Mouse (Mus musculus): ENCODE data around the gene Dlx1. TPM values are rescaled to one million over a fixed set of nuclear protein-coding genes. Genes with fewer than 3 reads are reported as not detected.

Dlx1 gene
- total and polyA plus RNA-seq, 2 experiments from 2014 or later, result not detected

DNA sequence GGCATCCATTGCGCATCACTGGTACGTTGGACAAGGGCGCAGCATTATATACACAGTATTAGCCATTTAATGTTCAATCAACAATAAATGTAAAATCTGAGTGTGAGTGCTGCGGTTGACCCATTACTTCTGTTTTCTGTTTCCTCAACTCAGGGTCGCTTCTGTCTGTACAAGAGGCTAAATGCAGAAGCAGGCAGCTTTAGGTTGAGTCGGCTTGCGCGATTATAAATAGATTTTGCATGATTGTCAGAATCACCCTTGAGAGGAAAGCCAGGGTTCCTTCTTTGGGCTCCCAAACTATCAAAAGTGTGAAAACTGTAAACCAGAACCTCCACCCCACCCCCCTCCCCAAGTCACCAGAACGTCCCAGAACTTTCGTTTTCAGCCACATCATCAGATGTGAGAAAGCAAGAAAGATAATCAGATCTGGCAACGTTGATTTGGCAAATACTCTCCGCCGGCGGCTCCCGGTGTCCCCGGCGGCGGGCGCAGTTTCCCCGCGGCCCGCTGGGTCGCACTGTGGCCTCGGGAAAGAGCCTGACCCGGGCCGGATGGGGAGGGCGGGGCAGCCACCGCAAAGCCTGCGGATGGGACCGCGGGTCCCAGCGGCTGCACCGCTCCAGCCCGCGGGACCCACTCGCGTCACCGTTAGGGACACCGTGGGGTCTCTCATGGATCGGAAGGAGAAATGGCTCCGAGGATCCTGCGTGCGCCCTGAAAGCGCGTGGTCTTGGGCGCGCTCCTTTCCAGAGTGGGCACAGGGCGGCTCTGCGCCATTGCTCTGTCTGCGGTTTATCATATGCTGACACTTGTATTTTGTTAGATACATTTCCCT, 52.9 kb downstream of the Dlx1 start:
- Histone ChIP-seq H3K9me3 (replicated peaks; ENCODE audit: control insufficient read depth, low read length) (0 out of 2 replicates have a peak, but pooled peaks cover 6% of the 10 kb centered on the region), H3K4me2 (ENCODE audit: low read depth, low read length) (peak overlapping the region; percentile 80), H3K9ac (replicated peaks; ENCODE audit: low read depth, low read length) (0 out of 2 replicates have a peak overlapping the region, but pooled peaks have one; percentile 4), H3K4me1 (ENCODE audit: control insufficient read depth, insufficient read depth) (no peaks in the 10 kb centered on the region), H3K27ac (ENCODE audit: low read depth) (no peak overlapping the region), H3K4me3 (ENCODE audit: low read depth, low read length) (peak overlapping the region; percentile 55), H3K36me3 (replicated peaks; ENCODE audit: control insufficient read depth, insufficient read depth, low read length) (no peaks in the 10 kb centered on the region), H3K27me3 (ENCODE audit: control insufficient read depth, insufficient read depth, low read length) (no peaks in the 10 kb centered on the region)
- no peak for TF ChIP-seq EP300 (IDR thresholded peaks at IDR 0.05; ENCODE audit: low read depth)
- TF ChIP-seq CTCF (IDR thresholded peaks at IDR 0.05; ENCODE audit: low read depth), result peak; percentile 55
- ATAC-seq (ENCODE audit: insufficient read depth, low read depth), result peak; percentile 86
- WGBS, result 8% methylated on average over 50 of the region's 50 CpGs
- DNase-seq (ENCODE audit: low spot score), result peak; percentile 29

DNA sequence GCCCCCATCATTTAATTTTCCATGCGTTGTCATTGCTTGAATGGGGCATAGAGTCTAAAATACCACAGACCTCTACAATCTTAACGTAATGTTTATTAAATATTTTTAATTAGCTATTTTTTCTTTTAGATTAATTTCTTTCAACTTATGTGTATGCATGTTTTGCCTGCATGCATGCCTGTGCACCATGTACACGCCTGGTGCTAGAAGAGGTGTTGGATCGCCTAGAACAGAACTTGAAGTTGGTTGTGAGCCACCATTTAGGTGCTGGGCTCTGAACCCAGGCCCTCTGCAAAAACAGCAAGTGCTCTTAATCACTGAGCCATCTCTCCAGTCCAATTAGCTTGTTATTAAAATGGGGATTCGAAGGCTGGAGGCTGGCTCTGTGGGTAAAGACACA, 53.6 kb downstream of the Dlx1 start:
- DNase-seq (ENCODE audit: low spot score), result no peak
- TF ChIP-seq EP300 (IDR thresholded peaks at IDR 0.05; ENCODE audit: low read depth), result no peak
- ATAC-seq (ENCODE audit: insufficient read depth, low read depth), result no peak
- Histone ChIP-seq H3K9ac (replicated peaks; ENCODE audit: low read depth, low read length) (no peak overlapping the region), H3K4me3 (ENCODE audit: low read depth, low read length) (peak overlapping the region; percentile 55), H3K36me3 (replicated peaks; ENCODE audit: control insufficient read depth, insufficient read depth, low read length) (no peaks in the 10 kb centered on the region), H3K4me1 (ENCODE audit: control insufficient read depth, insufficient read depth) (no peaks in the 10 kb centered on the region), H3K4me2 (ENCODE audit: low read depth, low read length) (peak overlapping the region; percentile 80), H3K27ac (ENCODE audit: low read depth) (no peak overlapping the region), H3K9me3 (replicated peaks; ENCODE audit: control insufficient read depth, low read length) (0 out of 2 replicates have a peak, but pooled peaks cover 6% of the 10 kb centered on the region), H3K27me3 (ENCODE audit: control insufficient read depth, insufficient read depth, low read length) (no peaks in the 10 kb centered on the region)
- WGBS, result 75% methylated on average over 5 of the region's 5 CpGs

Other genes with a start within 250 kb of the Dlx1 start
- gene Slc25a12, start 160.4 kb upstream of the Dlx1 start, total RNA-seq (2014; rRNA removed; ENCODE audit: low replicate concordance), result 155 and 270 TPM in 2 replicates
- 135 and 159 TPM in 2 replicates for gene Slc25a12, start 160.4 kb upstream of the Dlx1 start, polyA plus RNA-seq (2015; fragmentation: Nextera tagmentation; extraction: Ambion mirVana)
- gene Hat1, start 139.2 kb upstream of the Dlx1 start, total RNA-seq (2014; rRNA removed; ENCODE audit: low replicate concordance), result 27.2 and 33.0 TPM in 2 replicates
- 66.5 and 69.9 TPM in 2 replicates for gene Hat1, start 139.2 kb upstream of the Dlx1 start, polyA plus RNA-seq (2015; fragmentation: Nextera tagmentation; extraction: Ambion mirVana)
- gene Metap1d, start 74.8 kb upstream of the Dlx1 start, total RNA-seq (2014; rRNA removed; ENCODE audit: low replicate concordance), result 7.7 and 22.6 TPM in 2 replicates
- 40.6 and 42.4 TPM in 2 replicates for gene Metap1d, start 74.8 kb upstream of the Dlx1 start, polyA plus RNA-seq (2015; fragmentation: Nextera tagmentation; extraction: Ambion mirVana)
- 1.1 TPM in 1 of 2 replicates, not detected in the other for gene Dlx2, start 18.6 kb downstream of the Dlx1 start, total RNA-seq (2014; rRNA removed; ENCODE audit: low replicate concordance)
- not detected in 2 replicates for gene Dlx2, start 18.6 kb downstream of the Dlx1 start, polyA plus RNA-seq (2015; fragmentation: Nextera tagmentation; extraction: Ambion mirVana)
- 69.2 and 101 TPM in 2 replicates for gene Itga6, start 217.5 kb downstream of the Dlx1 start, total RNA-seq (2014; rRNA removed; ENCODE audit: low replicate concordance)
- 29.6 and 33.8 TPM in 2 replicates for gene Itga6, start 217.5 kb downstream of the Dlx1 start, polyA plus RNA-seq (2015; fragmentation: Nextera tagmentation; extraction: Ambion mirVana)

Measured in heart, postnatal 0 days (tissue).